Mouse (Mus musculus) layer of hippocampus, adult 11-12 months (tissue): ENCODE results near the gene Myo16.
A peak's percentile ranks its signal among the peaks of the same experiment; 100 is the strongest.

ENCODE experiments used
- DNase-seq: peaks from one replicate; pipeline ENCODE4 v3.0.0; 2022; ENCODE audit warnings: low spot score

Gene Myo16

GRCm38 (mm10) chr8:10153611-10154438 lies at the start of gene Myo16:
Gene Myo16 (plus strand): TSS chr8:10153911.
- DNase-seq = no peak

GRCm38 (mm10) chr8:10108516-10109271 lies 45.0 kb upstream of the Myo16 start:
- no peak for DNase-seq

- DNase-seq = no peak
Observed at GRCm38 (mm10) chr8:10122749-10123148, 31.0 kb upstream of the Myo16 start.

GRCm38 (mm10) chr8:10123412-10123811 lies 30.3 kb upstream of the Myo16 start:
- DNase-seq = no peak

GRCm38 (mm10) chr8:10125684-10126083 lies 28.0 kb upstream of the Myo16 start:
- DNase-seq = no peak

GRCm38 (mm10) chr8:10130513-10131414 lies 22.9 kb upstream of the Myo16 start:
- peak; percentile 33 for DNase-seq

- no peak for DNase-seq
Observed at GRCm38 (mm10) chr8:10139536-10139935, 14.2 kb upstream of the Myo16 start.

- no peak for DNase-seq
Observed at GRCm38 (mm10) chr8:10143961-10144360, 9.8 kb upstream of the Myo16 start.

GRCm38 (mm10) chr8:10151692-10152247 lies 1.9 kb upstream of the Myo16 start:
- no peak for DNase-seq

- no peak for DNase-seq
Observed at GRCm38 (mm10) chr8:10154439-10154745, 681 bp downstream of the Myo16 start.

- no peak for DNase-seq
Observed at GRCm38 (mm10) chr8:10155075-10155474, 1.4 kb downstream of the Myo16 start.

GRCm38 (mm10) chr8:10161106-10161505 lies 7.4 kb downstream of the Myo16 start:
- DNase-seq = no peak

- no peak for DNase-seq
Observed at GRCm38 (mm10) chr8:10164959-10165358, 11.2 kb downstream of the Myo16 start.

- DNase-seq = no peak
Observed at GRCm38 (mm10) chr8:10168326-10168725, 14.6 kb downstream of the Myo16 start.

GRCm38 (mm10) chr8:10169894-10170293 lies 16.2 kb downstream of the Myo16 start:
- DNase-seq = no peak

GRCm38 (mm10) chr8:10171321-10171720 lies 17.6 kb downstream of the Myo16 start:
- DNase-seq = no peak

- no peak for DNase-seq
Observed at GRCm38 (mm10) chr8:10172278-10172677, 18.6 kb downstream of the Myo16 start.

- no peak for DNase-seq
Observed at GRCm38 (mm10) chr8:10173033-10173747, 19.5 kb downstream of the Myo16 start.

- no peak for DNase-seq
Observed at GRCm38 (mm10) chr8:10174201-10174840, 20.6 kb downstream of the Myo16 start.

GRCm38 (mm10) chr8:10174841-10175680 lies 21.4 kb downstream of the Myo16 start:
- DNase-seq = no peak
